Mouse (Mus musculus): ENCODE measurements around the gene Iqcb1. TPM values are rescaled to one million over a fixed set of nuclear protein-coding genes. Genes with fewer than 3 reads are reported as not detected.
A peak's percentile ranks its signal among the peaks of the same experiment; 100 is the strongest.

Iqcb1 gene
- total RNA-seq, 2 experiments from 2014 or later = 5.6 to 6.1 TPM

DNA sequence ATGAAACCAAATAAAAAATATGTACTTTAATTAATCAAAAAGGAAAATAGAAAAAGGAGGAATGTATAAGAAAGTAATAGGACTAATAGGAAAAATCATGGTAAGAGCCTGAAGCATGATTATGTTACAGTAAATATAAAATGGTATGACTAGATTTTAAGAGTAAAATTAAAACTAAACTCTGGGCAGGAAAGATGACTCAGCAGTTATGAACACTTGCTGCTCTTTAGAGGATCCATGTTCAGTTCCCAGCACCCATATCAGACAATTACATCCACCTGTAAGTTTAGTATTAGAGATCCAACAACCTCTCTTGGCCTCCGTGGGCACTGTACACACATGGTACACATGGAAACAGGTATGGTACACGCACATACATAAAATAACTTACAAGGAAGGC, 41.3 kb downstream of the Iqcb1 start:
- DNase-seq = no peak
- intact Hi-C loops (cut with DNase I; ENCODE audit: low total_unique reads) = no loop called here

- peak; percentile 96 for DNase-seq
- intact Hi-C loops (cut with DNase I; ENCODE audit: low total_unique reads) = no loop called here
These were observed 46.5 kb downstream of the Iqcb1 start, which contains the start of the genes Eaf2 and Golgb1 for GRCm38 (mm10) chr16:36874583-36875275. TSS of gene Eaf2 (minus strand) at chr16:36875003. TSS of gene Golgb1 (plus strand) at chr16:36875140.

GRCm38 (mm10) chr16:36875276-36875851, 47.2 kb downstream of the Iqcb1 start:
- intact Hi-C loops (cut with DNase I; ENCODE audit: low total_unique reads) = no loop called here
- DNase-seq = peak; percentile 66

GRCm38 (mm10) chr16:36877316-36877715, 49.1 kb downstream of the Iqcb1 start:
- intact Hi-C loops (cut with DNase I; ENCODE audit: low total_unique reads) = no loop called here
- no peak for DNase-seq

GRCm38 (mm10) chr16:36882737-36883343, 54.7 kb downstream of the Iqcb1 start:
- DNase-seq = no peak
- intact Hi-C loops (cut with DNase I; ENCODE audit: low total_unique reads) = no loop called here

DNA sequence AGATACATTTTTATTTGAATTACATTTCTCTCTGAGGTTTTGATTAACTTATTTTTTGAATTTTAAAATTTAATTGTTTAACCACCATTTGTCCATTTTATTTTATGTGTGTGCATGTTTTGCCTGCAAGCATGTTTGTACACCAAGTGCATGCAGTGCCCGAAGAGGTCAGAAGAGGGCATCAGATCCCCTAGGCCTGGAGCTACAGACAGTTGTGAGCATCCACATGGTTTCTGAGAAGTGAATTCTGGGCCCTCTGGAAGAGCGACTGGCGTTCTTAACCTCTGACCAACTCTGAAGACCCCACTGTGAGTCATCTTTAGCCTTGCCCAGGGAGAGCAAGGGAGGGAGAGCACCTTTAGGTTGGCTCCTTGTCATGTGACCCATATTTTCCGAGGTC, 56.7 kb downstream of the Iqcb1 start:
- intact Hi-C loops (cut with DNase I; ENCODE audit: low total_unique reads) = no loop called here
- peak; percentile 7 for DNase-seq

DNA sequence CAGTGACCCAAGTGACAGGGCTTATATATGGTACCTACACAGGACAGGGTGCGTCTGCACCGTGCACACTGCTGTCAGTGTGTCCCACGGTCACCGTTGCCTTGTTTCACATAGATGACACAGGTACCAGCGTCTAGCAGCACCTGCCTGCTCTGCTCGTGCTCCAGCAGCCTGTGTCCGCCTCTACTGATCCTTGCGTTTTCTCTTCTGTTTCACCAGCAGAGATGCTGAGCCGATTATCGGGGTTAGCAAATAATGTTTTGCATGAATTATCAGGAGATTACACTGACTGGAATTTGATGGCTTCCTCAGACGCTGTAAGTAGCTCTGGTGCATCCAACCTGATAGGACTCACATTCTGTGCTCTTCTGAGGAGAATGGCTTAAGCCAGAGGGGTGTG, 57.7 kb downstream of the Iqcb1 start:
- DNase-seq = no peak
- intact Hi-C loops (cut with DNase I; ENCODE audit: low total_unique reads) = no loop called here

DNA sequence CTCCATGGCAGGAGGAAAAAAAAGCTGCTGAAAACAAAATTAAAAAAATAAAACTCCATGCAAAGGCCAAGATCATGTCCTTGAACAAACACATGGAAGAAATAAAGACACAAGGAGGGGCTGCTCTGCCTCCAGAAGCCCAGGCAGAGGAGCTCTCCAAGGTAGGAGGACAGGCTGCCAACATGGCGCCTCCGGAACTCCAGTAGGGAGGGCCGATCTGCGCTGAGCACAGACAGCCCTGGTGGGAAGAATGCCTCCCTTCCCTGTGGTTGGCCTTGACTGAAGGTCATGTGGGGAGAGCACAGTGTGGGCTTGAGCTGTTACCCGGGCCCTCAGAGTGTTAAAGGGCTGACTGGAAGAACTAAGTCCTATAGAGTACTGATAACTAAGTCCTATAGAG, 59.4 kb downstream of the Iqcb1 start:
- no peak for DNase-seq
- intact Hi-C loops (cut with DNase I; ENCODE audit: low total_unique reads) = no loop called here

DNA sequence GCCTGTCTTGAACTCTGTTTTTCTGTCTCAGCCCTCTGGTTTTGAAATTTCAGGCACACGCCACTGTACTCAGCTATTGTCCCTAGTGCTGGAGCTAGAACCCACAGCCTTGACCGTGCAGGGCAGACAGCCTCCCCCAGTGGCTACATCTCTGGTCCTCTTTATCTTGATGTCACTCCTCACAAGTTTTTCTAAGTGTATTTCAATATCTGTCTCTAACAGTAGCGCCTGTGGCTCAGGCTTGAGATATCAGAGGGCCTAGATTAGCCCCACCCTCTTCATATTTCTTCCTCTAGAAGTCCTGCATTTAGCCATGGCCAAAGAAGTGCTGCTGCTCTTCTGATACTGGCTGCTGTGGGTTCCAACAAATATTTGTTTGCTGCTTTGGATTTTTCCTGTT, 62.4 kb downstream of the Iqcb1 start:
- intact Hi-C loops (cut with DNase I; ENCODE audit: low total_unique reads) = no loop called here
- no peak for DNase-seq

GRCm38 (mm10) chr16:36891415-36891814, 63.2 kb downstream of the Iqcb1 start:
- no peak for DNase-seq
- intact Hi-C loops (cut with DNase I; ENCODE audit: low total_unique reads) = no loop called here

- no peak for DNase-seq
- intact Hi-C loops (cut with DNase I; ENCODE audit: low total_unique reads) = no loop called here
These were observed 65.1 kb downstream of the Iqcb1 start for GRCm38 (mm10) chr16:36893317-36893716.

DNA sequence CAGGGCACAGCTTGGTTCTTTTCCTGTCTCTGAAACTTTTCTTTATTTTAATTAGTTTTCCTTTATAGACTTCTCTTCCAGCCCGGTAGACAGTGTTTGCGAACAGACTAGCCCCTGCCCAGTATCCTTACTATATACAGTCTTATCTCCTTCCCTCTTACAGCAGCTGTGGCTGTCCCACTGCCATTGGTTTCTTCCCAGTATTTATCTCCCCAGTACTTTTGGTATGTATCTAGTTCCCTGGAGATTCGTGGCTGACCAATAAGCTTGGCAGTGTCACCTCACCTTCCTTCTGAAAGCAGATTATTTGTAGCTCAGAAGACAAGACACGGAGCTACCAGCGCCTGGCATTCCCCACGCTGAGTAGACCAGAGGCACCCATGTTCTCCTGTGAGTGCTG, 68.5 kb downstream of the Iqcb1 start:
- intact Hi-C loops (cut with DNase I; ENCODE audit: low total_unique reads) = no loop called here

DNA sequence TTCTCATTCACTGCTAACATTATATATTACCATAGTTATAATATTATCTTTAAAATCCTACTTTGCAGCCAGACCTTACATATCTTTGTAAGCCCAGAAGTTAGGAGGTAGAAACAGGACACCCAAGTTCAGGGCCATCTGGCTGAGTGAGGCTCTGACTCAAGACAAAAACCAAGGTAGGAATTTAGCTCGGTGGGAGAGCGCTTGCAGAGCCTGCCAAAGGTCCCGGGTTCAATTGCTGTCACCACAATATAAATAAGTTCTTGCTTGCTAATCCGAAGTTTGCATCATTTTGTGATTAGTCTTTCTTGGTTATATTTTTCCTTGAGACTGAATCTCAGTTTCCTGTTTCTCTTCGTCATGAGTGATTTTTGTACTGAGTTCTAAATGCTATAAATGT, 75.0 kb downstream of the Iqcb1 start:
- DNase-seq = no peak
- intact Hi-C loops (cut with DNase I; ENCODE audit: low total_unique reads) = no loop called here

More for the DNA sequence above, 68.5 kb downstream of the Iqcb1 start:
- DNase-seq = no peak

DNA sequence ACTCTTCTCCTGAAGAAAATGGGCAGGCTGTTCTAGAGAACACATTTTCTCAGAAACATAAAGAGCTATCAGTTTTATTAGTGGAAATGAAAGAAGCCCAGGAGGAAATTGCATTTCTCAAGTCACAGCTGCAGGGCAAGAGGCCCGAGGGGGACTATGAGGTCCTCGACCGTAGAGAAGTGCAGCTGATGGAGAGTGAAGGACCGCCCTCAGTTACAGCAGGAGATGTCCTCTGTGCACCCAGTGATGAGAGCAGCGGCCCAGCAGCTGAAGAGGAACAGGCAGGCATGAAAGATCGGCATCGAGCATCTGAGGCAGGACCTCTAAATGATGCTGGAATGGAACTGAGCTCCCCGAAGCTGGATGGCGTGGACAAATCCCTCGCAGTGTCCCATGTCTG, 83.7 kb downstream of the Iqcb1 start:
- DNase-seq = no peak
- intact Hi-C loops (cut with DNase I; ENCODE audit: low total_unique reads) = no loop called here

DNA sequence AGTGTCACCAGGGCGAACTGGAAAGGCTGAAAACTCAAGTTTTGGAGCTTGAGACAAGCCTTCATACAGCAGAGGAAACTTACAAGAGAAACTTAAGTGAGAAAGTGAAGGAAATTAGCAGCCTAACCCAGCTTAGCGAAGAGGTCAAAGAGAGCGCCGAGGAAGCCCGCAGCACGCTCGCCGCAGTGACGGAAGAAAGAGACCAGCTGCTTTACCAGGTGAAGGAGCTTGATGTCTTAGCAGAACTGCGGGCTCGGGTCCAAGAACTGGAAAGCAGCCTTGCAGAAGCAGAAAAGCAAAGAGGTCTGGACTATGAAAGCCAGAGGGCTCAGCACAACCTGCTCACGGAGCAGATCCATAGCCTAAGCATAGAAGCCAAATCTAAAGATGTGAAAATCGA, 84.1 kb downstream of the Iqcb1 start:
- intact Hi-C loops (cut with DNase I; ENCODE audit: low total_unique reads) = no loop called here
- DNase-seq = no peak

DNA sequence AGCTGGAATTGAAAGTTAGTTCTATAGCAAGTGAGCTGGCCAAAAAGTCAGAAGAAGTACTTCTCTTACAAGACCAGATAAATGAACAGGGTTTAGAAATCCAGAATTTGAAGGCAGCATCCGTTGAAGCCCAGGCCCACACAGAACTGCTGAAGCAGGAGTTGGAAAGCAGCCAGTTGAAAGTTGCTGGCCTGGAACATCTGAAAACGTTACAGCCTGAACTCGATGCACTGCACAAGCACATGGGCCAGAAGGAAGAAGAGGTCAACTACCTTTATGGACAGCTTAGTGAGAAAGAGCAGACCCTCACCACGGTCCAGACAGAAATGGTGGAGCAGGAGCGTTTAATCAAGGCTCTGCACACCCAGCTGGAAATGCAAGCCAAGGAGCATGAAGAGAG, 86.0 kb downstream of the Iqcb1 start:
- no peak for DNase-seq
- intact Hi-C loops (cut with DNase I; ENCODE audit: low total_unique reads) = no loop called here

DNA sequence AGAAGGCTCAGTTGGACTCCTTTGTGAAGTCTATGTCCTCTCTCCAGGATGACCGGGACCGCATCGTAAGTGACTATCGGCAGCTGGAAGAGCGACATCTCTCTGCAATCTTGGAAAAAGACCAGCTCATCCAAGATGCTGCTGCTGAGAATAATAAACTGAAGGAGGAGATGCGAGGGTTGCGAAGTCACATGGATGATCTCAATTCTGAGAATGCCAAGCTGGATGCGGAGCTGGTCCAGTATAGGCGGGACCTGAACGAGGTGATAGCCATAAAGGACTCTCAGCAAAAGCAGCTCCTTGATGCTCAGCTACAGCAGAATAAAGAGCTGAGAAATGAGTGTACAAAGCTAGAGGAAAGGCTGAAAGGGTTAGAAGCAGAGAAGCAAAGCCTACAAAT, 90.3 kb downstream of the Iqcb1 start:
- intact Hi-C loops (cut with DNase I; ENCODE audit: low total_unique reads) = no loop called here
- DNase-seq = no peak

- intact Hi-C loops (cut with DNase I; ENCODE audit: low total_unique reads) = no loop called here
- DNase-seq = no peak
These were observed 92.2 kb downstream of the Iqcb1 start for GRCm38 (mm10) chr16:36920410-36920809.

- no peak for DNase-seq
- intact Hi-C loops (cut with DNase I; ENCODE audit: low total_unique reads) = no loop called here
These were observed 93.0 kb downstream of the Iqcb1 start for GRCm38 (mm10) chr16:36921067-36921613.

DNA sequence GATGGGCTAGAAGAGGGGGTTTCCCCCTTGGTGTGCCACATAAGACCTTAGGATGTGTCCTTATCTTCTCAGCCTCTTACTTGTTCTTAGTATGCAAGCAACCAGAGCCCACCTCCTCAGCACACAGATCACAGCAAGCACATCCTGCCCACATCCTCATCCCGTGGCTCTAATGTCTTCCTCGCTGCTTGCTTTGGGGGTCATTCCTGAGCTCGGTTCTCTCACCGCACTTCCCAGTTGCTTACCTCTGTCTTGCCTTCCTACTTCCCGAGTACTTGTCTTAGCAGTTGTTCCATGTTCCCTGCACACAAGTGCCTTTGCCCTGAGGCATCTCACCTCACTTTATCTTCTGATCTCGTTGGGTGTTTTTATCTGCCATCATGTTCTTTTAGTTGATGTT, 93.8 kb downstream of the Iqcb1 start:
- no peak for DNase-seq
- intact Hi-C loops (cut with DNase I; ENCODE audit: low total_unique reads) = no loop called here

All from gastrocnemius, postnatal 14 days (tissue).